Mouse (Mus musculus): Measurements from ENCODE around the gene Gpbar1. TPM values are rescaled to one million over a fixed set of nuclear protein-coding genes. Genes with fewer than 3 reads are reported as not detected.
A peak's percentile ranks its signal among the peaks of the same experiment; 100 is the strongest.
"Not testable (repeated sequence)": the region's sequence is repeated elsewhere in the genome, so short reads cannot be mapped to it uniquely, and the experiment has no call there.

The Gpbar1 gene
- polyA plus RNA-seq, 1 experiment, result not detected

GRCm38 (mm10) chr1:74284543-74285160 lies 6.3 kb downstream of the Gpbar1 start, which contains the start of the genes Aamp and Pnkd:
TSS of gene Aamp (minus strand) at chr1:74284738.
TSS of gene Pnkd (plus strand) at chr1:74284930.
- Histone ChIP-seq H3K4me3 (ENCODE audit: insufficient read depth, low read depth, low read length) (peak within 1 kb of the TSS; percentile 78), H3K4me1 (ENCODE audit: control insufficient read depth, insufficient read depth, insufficient read length, low read length) (peaks cover 3% of the 10 kb centered on the region; the same call in 1 of the 2 replicates)

GRCm38 (mm10) chr1:74285212-74286010 lies 7.1 kb downstream of the Gpbar1 start:
- Histone ChIP-seq H3K27ac (replicated peaks; ENCODE audit: low read depth, low read length) (peak overlapping the region; percentile 18; the same call in 1 of the 2 replicates), H3K4me1 (ENCODE audit: control insufficient read depth, insufficient read depth, insufficient read length, low read length) (peaks cover 8% of the 10 kb centered on the region; the same call in 1 of the 2 replicates), H3K4me3 (ENCODE audit: insufficient read depth, low read depth, low read length) (peak overlapping the region; percentile 78)

More at GRCm38 (mm10) chr1:74284543-74285160, 6.3 kb downstream of the Gpbar1 start, which contains the start of the genes Aamp and Pnkd:
- peak within 1 kb of the TSS; percentile 18 for H3K27ac ChIP-seq (replicated peaks; ENCODE audit: low read depth, low read length)

GRCm38 (mm10) chr1:74286869-74287607 lies 8.7 kb downstream of the Gpbar1 start:
- not testable (repeated sequence) for H3K4me3 ChIP-seq (ENCODE audit: insufficient read depth, low read depth, low read length)
- H3K27ac ChIP-seq (replicated peaks; ENCODE audit: low read depth, low read length), result 0 out of 2 replicates have a peak overlapping the region, but pooled peaks have one; percentile 0
- peaks cover 13% of the 10 kb centered on the region; the same call in 1 of the 2 replicates for H3K4me1 ChIP-seq (ENCODE audit: control insufficient read depth, insufficient read depth, insufficient read length, low read length)

GRCm38 (mm10) chr1:74288327-74288726 lies 10.0 kb downstream of the Gpbar1 start:
- Histone ChIP-seq H3K4me1 (ENCODE audit: control insufficient read depth, insufficient read depth, insufficient read length, low read length) (peaks cover 13% of the 10 kb centered on the region; the same call in 1 of the 2 replicates), H3K27ac (replicated peaks; ENCODE audit: low read depth, low read length) (no peak overlapping the region; the same call in 1 of the 2 replicates)

GRCm38 (mm10) chr1:74289248-74289647 lies 10.9 kb downstream of the Gpbar1 start:
- H3K4me3 ChIP-seq (ENCODE audit: insufficient read depth, low read depth, low read length), result no peak overlapping the region
- peak overlapping the region; percentile 44 for H3K27ac ChIP-seq (replicated peaks; ENCODE audit: low read depth, low read length)
- peaks cover 19% of the 10 kb centered on the region for H3K4me1 ChIP-seq (ENCODE audit: control insufficient read depth, insufficient read depth, insufficient read length, low read length)

More at GRCm38 (mm10) chr1:74288327-74288726, 10.0 kb downstream of the Gpbar1 start:
- H3K4me3 ChIP-seq (ENCODE audit: insufficient read depth, low read depth, low read length), result no peak overlapping the region

GRCm38 (mm10) chr1:74289740-74290139 lies 11.4 kb downstream of the Gpbar1 start:
- H3K27ac ChIP-seq (replicated peaks; ENCODE audit: low read depth, low read length), result peak overlapping the region; percentile 44
- H3K4me1 ChIP-seq (ENCODE audit: control insufficient read depth, insufficient read depth, insufficient read length, low read length), result peaks cover 21% of the 10 kb centered on the region

GRCm38 (mm10) chr1:74290141-74290540 lies 11.8 kb downstream of the Gpbar1 start:
- Histone ChIP-seq H3K4me1 (ENCODE audit: control insufficient read depth, insufficient read depth, insufficient read length, low read length) (peaks cover 25% of the 10 kb centered on the region), H3K27ac (replicated peaks; ENCODE audit: low read depth, low read length) (peak overlapping the region; percentile 44; the same call in 1 of the 2 replicates), H3K4me3 (ENCODE audit: insufficient read depth, low read depth, low read length) (no peak overlapping the region)

More at GRCm38 (mm10) chr1:74289740-74290139, 11.4 kb downstream of the Gpbar1 start:
- no peak overlapping the region for H3K4me3 ChIP-seq (ENCODE audit: insufficient read depth, low read depth, low read length)

GRCm38 (mm10) chr1:74292331-74293020 lies 14.1 kb downstream of the Gpbar1 start:
- Histone ChIP-seq H3K4me3 (ENCODE audit: insufficient read depth, low read depth, low read length) (no peak overlapping the region), H3K4me1 (ENCODE audit: control insufficient read depth, insufficient read depth, insufficient read length, low read length) (peaks cover 46% of the 10 kb centered on the region), H3K27ac (replicated peaks; ENCODE audit: low read depth, low read length) (no peak overlapping the region)

GRCm38 (mm10) chr1:74293306-74293960 lies 15.1 kb downstream of the Gpbar1 start:
- H3K27ac ChIP-seq (replicated peaks; ENCODE audit: low read depth, low read length), result peak overlapping the region; percentile 46
- H3K4me3 ChIP-seq (ENCODE audit: insufficient read depth, low read depth, low read length), result no peak overlapping the region
- peaks cover 56% of the 10 kb centered on the region for H3K4me1 ChIP-seq (ENCODE audit: control insufficient read depth, insufficient read depth, insufficient read length, low read length)

- Histone ChIP-seq H3K27ac (replicated peaks; ENCODE audit: low read depth, low read length) (peak overlapping the region; percentile 46), H3K4me3 (ENCODE audit: insufficient read depth, low read depth, low read length) (no peak overlapping the region), H3K4me1 (ENCODE audit: control insufficient read depth, insufficient read depth, insufficient read length, low read length) (peaks cover 61% of the 10 kb centered on the region)
Observed at GRCm38 (mm10) chr1:74294090-74294643, 15.8 kb downstream of the Gpbar1 start.

- Histone ChIP-seq H3K4me1 (ENCODE audit: control insufficient read depth, insufficient read depth, insufficient read length, low read length) (peaks cover 65% of the 10 kb centered on the region), H3K27ac (replicated peaks; ENCODE audit: low read depth, low read length) (peak overlapping the region; percentile 92), H3K4me3 (ENCODE audit: insufficient read depth, low read depth, low read length) (no peak overlapping the region)
Observed at GRCm38 (mm10) chr1:74294733-74295455, 16.5 kb downstream of the Gpbar1 start.

- Histone ChIP-seq H3K27ac (replicated peaks; ENCODE audit: low read depth, low read length) (peak overlapping the region; percentile 92), H3K4me3 (ENCODE audit: insufficient read depth, low read depth, low read length) (peak overlapping the region; percentile 12), H3K4me1 (ENCODE audit: control insufficient read depth, insufficient read depth, insufficient read length, low read length) (peaks cover 60% of the 10 kb centered on the region)
Observed at GRCm38 (mm10) chr1:74295456-74296171, 17.3 kb downstream of the Gpbar1 start.

All from brown adipose tissue, adult 24 weeks (tissue).